11 mouse cellular contexts compared by ENCODE assay signal in genomic region chr12:38596416-38597062, GRCm38 (mm10).
DNase-seq lines count a peak whose midpoint lies in the region; ATAC-seq lines count a peak whose summit lies in the region.
"Had no signal": no experiment of that assay in that cellular context is flagged by ENCODE, and none has a peak within 500 bp of the region (broad histone marks: within the 10 kb centered on the region; RNA-seq: fewer than 3 reads in every experiment).

No protein-coding gene starts in this region.

- H3K27me3 ChIP-seq in forebrain, embryonic 16.5 days (replicated peaks; ENCODE audit: control insufficient read depth, insufficient read depth, low read length) = no peaks in the 10 kb centered on the region
- H3K27me3 ChIP-seq in midbrain, embryonic 13.5 days = no peaks in the 10 kb centered on the region
- H3K27me3 ChIP-seq: heart, embryonic 12.5 days had no signal

- no peak overlapping the region for H3K9ac ChIP-seq in forebrain, embryonic 16.5 days (replicated peaks; ENCODE audit: low read depth, low read length)
- H3K9ac ChIP-seq in midbrain, embryonic 13.5 days (replicated peaks) = no peak overlapping the region
- H3K9ac ChIP-seq: heart, embryonic 12.5 days; liver, embryonic 14.5 days had no signal

- no peaks in the 10 kb centered on the region for H3K9me3 ChIP-seq in forebrain, embryonic 16.5 days (ENCODE audit: control insufficient read depth, low read length)
- H3K9me3 ChIP-seq in midbrain, embryonic 13.5 days = no peaks in the 10 kb centered on the region
- H3K9me3 ChIP-seq: heart, embryonic 12.5 days had no signal

- WGBS in forebrain, embryonic 16.5 days = 8% methylated on average over 7 of the region's 7 CpGs
- 37% methylated on average over 7 of the region's 7 CpGs for WGBS in midbrain, embryonic 13.5 days

- no peak overlapping the region for H3K27ac ChIP-seq in forebrain, embryonic 16.5 days (ENCODE audit: low read length)
- peak overlapping the region; percentile 16; the same call in 1 of the 2 replicates for H3K27ac ChIP-seq in midbrain, embryonic 13.5 days
- H3K27ac ChIP-seq: liver, embryonic 14.5 days had no signal

- peaks cover 8% of the 10 kb centered on the region for H3K4me1 ChIP-seq in forebrain, embryonic 16.5 days (replicated peaks; ENCODE audit: control insufficient read depth, insufficient read depth, low read length)
- peaks cover 13% of the 10 kb centered on the region for H3K4me1 ChIP-seq in midbrain, embryonic 13.5 days (replicated peaks)

- peak; percentile 27 to 42 for DNase-seq in right cerebral cortex, postnatal 10 days (ENCODE audit: low spot score in 2 of 2)
- DNase-seq in right cerebral cortex, postnatal 4 days = no peak
- peak; percentile 13 for DNase-seq in retina, postnatal 7 days (ENCODE audit: low read depth, low spot score)
- DNase-seq in adipocyte (ENCODE audit: low spot score) = no peak
- DNase-seq in gastrocnemius, adult 8-10 months (ENCODE audit: low spot score in 2 of 2) = no peak
- no peak for DNase-seq in right cerebral cortex, postnatal 25 days
- DNase-seq: kidney, adult 2 months had no signal

- peak; percentile 67 for ATAC-seq in forebrain, embryonic 16.5 days
- ATAC-seq in midbrain, embryonic 13.5 days = peak; percentile 75

- no peak overlapping the region for H3K4me2 ChIP-seq in forebrain, embryonic 16.5 days (ENCODE audit: low read length)
- no peak overlapping the region for H3K4me2 ChIP-seq in midbrain, embryonic 13.5 days (replicated peaks)
- H3K4me2 ChIP-seq: heart, embryonic 12.5 days had no signal

- no peak overlapping the region for H3K4me3 ChIP-seq in forebrain, embryonic 16.5 days (replicated peaks; ENCODE audit: low read length)
- no peak overlapping the region for H3K4me3 ChIP-seq in midbrain, embryonic 13.5 days (replicated peaks)
- H3K4me3 ChIP-seq: heart, embryonic 12.5 days had no signal

- H3K36me3 ChIP-seq in forebrain, embryonic 16.5 days (ENCODE audit: control insufficient read depth, insufficient read depth) = no peaks in the 10 kb centered on the region
- H3K36me3 ChIP-seq in midbrain, embryonic 13.5 days = no peaks in the 10 kb centered on the region
- H3K36me3 ChIP-seq: heart, embryonic 12.5 days had no signal

Comparison
In these comparisons a context has a peak if more than half of its experiments do, and no peak if none do; other contexts are left out.
1. DNase-seq: peak in right cerebral cortex, postnatal 10 days (2 of 2) and retina, postnatal 7 days (single experiment); none in right cerebral cortex, postnatal 4 days (single experiment), adipocyte (single experiment), gastrocnemius, adult 8-10 months (0 of 2) and right cerebral cortex, postnatal 25 days (single experiment).